Mouse (Mus musculus): ENCODE measurements at regions not wholly inside any gene's neighbourhood (a gene's known extent, or its start where the extent isn't known, plus 50 kb on each side); places are given as distances from the start of the nearest gene placed in this dataset.

DNA sequence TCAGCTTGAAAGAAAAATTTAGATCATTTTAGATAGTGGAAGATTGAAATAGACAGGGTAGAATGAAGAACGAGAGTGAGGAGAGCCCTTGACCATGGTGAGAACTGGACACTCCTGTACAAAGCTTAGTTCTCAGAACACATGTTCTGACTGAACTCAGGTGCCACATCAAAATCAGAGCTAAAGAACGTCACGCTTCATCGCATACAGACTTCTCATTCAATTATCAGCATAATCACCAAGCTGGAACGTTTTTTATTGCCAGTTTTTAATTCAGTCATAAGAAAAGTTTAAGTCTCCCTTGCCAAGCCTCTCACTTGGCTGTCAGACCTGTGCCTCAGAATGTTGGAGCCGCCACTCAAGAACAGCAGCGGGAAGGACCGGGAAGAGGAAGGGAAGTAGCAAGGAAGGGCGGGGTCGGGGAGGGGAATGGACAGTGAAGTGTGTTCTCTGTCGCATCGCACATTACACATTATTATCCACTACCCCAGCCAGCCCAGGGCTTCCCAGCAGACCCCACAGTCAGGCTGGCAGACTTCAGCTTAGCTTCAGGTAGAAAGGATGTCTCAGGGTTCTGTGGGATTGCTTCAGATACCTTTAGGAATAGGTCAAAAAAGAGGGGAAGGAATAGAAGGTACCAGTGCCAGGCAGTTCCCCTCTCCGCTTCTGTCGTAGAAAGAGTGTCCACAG lies 140.1 kb upstream of the Smim15 start:
- DNase-seq, result peak; percentile 23 to 27

DNA sequence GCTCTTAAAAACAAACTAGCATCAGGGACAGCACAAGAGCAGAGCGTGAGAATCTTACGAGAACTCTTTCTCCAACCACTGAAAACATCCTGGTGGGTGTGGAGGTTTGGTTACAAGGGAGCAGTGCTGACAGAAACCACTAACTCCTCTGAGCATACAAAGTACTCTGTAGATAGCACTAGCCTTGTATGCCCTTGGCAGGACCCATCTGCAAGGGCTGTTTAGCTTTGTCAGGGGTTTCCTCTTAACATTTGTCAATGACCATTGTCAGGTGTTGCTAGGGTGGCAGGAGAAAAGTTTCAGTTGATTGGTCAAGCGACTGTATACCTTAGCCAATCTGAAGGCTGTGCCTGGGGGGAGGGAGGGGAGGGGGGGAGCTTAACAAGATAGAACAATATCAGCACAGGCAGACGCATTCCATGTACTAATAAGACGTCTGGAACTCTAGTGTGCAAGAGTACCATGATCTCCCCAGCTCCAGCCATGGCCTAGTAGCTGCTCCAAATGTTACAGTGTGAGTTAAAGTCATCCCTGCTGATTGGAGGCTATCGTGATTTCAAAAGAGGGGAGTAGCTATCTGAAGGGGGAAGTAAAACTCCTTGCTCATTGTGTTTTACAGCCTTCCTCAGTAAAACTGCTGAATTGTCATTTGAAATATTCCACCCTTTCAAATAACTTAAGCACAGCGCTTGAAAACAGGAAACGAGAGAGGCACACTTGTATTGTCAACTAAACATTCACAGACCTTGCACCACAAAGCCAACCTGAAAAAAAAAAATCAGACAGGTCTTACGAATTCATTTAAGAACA lies 140.9 kb upstream of the Smim15 start:
- DNase-seq, result peak in 1 of 2 experiments; percentile 34

DNA sequence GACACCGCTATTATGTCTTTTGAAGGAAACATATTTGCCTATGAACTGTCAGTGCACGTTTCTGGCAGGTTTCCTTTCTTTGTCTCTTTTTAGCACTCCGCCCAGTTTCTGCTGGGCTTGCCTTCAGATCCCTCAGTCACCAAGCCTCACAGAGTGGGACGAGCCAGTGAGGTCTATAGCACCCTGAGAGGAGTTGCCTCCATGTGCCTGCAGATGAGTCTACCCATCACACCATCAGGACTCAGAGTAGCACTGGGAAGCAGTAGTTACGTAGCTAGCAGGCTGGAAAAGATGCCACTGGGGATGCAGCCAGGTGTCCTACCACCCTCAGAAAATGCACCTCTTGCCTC lies 141.5 kb upstream of the Smim15 start:
- DNase-seq, result no peak

DNA sequence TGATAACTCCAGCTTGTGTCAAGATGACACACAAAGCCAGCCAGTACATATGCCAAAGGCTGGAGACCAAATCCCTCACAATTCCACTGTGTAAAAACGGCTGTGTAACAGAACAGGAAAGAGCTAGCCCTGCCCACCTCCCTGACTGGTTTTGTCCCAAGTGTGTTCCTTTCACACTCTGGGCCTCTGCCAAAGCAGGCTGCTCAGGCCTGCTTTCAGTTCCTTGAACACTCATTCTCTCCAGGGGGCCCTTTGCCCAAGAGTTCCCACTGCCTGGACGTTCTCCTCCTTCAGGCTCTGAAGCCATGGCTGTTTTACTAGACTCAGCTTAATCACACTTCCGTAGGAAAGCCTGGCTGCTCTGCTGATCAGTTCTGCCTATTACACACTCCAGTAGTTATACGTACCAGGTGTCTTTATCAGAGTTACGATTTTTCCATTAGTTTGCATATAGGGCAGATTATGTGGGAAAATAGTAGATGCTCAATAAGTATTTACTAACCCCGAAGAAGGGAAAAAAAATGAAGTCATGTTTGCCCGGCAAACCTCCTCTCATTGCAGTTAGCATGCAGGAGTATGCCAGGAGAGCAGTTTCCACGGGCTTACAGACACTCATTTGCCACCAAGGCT lies 144.5 kb upstream of the Smim15 start:
- DNase-seq, result peak; percentile 40 to 65

DNA sequence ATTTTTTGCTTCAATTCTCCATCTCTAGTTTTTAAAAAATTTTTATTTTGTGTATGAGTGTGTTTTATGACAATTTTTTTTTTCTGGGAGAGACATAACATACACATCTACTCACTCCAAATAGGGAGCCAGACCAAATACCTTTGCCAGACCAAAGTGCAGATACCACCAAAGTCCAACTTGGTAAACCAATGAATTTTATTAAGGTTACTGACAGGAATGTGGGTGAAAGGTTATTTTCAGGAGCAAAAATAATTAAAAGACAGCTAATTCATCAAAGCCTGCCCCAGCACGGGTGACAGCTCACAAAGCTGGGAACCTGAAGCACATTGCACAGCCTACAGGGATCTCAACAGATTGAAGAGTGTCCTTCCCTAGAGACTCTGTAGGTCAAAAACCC lies 146.6 kb upstream of the Smim15 start:
- no peak for DNase-seq

DNA sequence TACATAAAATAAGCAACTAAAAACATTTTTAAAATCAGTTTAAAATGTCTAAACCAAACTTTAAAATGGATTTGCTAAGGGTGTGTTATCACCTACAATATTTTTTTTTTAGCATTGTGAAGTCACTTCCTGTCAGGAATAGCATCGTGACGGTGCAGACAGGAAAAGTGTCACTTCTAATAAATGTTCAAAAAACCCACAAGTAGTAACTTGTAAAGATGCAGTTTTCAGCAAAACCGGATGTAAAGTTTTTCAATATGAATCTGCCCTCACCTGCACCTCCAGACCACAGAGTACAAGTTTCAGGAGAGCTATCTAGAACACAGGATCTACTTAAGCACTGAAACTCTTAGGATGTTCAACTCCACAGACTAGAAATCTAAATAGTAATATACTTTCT lies 147.1 kb upstream of the Smim15 start:
- no peak for DNase-seq

DNA sequence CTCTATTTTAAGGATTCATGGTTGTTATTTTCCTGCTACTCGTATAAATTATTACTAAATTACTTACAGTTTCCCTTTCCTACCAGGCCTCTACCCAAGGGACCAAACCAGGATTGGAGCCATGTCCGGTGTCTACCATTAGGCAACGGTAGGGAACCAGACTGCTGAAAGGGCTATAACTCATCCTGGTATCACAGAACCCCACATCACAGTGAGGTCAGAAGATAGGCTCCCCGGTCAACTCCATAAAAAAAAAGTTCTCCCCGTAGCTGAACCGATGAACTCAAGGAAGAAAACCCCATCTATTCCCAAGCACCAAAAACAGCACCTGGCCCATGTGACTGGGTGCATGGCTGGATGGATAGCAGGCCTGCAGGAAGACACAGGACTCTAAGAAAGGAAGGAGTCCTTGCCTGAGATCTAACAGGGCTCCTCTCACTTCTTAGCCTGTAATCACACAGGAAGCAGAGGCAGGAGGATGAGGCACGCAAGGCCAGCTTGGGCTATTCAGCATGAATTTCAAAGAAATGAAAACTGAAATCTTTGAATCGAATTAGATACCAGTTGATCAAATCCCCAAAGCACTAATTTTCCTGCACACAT lies 150.6 kb upstream of the Smim15 start:
- DNase-seq, result no peak

DNA sequence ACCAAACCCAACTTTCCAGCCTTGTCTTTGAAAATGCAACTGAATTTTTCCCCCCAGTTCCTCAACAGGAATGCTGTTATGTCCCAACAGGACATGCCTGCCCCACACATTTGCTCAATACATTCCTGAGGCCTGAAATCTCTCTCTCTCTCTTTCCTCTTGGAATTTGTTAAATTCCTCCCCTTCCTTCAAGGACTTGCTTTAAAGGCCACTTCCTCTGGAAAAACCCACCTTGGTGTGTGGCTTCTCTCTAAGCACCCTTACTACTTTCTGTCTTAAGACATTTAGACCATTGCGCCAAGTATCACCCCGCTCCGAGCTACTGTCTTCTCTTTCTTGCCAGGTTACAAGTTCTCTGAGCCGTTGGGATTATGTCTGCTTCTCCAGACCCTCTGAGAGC lies 151.2 kb upstream of the Smim15 start:
- DNase-seq, result no peak

DNA sequence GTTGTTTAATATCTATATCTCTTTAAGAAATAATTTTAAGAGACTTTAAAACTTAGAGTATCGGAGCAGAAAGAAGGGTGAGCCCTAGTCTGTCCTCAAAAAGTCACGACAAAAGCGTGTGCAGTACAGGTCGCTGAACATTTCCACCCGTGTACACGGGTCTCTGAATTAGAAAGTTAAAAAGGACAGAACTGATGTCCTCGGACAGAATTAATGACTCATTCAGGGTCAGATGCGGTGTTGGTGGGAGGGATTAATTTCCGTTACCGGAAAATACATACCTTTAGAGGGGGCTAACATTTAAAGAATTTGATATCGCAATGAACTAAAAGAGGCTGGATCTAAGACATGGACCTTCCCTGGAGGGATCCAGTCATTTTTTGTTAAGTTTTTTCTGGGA lies 152.3 kb upstream of the Smim15 start:
- no peak for DNase-seq

DNA sequence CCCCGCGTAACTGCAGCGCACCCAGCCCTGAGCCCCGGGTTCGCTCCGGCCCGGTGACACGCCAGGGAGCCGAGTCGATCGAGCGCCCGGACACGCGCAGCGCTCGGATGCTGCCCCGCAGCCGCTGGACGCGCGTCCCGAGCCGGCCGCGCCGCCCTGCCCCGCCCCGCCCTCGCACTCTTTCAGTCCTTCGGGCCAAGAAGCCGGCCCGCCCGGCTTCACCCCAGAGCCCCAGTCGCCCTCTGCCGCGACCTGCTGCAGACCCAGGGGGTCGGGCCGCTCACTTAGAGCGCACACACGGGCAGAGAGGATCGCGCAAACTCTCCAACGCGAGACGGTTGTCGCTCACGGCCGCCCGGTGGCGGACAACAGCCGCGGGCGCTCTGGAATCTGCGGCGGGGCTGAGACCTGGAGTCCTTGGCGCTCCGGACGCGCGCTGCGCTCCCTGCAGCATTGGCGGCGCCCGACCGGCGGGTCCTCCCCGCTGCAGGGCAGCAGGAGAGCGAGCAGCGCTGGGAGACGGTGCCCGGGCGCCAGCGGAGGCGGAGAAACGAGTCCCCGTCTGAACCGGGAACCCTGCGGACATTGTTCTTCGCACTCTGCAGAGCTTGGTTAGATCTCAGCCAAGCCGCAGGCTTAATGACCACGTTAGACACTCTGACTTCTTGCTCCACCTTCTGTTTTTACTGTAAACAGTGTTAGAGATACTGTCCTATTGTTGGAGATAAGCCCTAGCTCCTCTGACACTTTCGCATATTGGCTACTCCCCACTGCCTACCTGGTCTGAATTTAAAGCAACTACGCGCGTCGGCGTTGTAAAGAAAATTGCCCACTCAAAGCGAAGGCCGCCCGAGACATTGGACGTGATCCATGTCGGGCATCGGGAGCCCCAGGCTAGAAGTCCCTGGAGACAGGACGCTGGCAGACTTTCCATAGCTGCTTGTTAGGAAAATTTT lies 153.1 kb upstream of the Smim15 start:
- DNase-seq, result peak; percentile 80 to 90

DNA sequence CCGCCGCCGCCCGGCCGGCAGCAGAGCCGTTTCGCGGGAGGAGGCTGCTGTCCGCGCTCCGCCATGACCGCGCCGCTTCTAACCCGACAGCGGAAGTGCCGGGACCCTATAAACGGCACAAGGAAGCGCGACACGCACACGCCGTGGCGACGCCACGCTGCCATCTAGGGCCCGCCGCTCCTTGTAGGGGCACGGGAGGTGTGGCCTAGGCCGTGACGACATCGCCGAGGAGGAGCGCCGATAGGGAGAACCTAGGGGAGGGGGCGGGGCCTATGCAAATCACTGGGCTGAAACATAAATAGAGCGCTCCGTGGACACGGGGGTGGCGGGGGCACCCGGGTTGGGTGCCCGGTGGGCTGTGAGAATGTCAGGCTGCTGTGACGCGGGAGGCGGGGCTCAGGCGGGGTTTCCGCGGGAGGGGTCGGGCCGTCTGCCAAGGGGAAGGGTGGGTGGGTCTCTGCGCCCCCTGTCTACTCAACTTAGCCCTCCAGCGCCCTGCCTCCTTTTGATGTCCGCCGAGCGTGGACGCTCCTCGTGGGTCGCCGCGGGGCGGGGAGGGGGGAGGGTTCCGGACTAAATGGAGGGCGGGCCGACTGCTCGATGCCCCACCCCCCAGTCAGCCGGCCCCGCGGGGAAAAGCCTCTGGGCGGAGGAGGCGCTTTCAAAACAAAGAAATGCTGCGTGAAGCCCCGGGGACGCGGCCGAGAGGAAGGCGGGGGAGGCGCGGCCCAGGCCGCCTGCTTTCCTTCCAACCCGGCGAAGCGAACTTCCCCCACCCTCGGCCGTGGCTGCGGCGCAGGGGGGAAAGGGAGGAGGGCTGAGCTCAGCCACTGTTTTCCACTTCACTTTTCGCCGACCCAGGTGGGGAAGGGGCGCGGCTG lies 154.0 kb upstream of the Smim15 start:
- peak; percentile 100 for DNase-seq

DNA sequence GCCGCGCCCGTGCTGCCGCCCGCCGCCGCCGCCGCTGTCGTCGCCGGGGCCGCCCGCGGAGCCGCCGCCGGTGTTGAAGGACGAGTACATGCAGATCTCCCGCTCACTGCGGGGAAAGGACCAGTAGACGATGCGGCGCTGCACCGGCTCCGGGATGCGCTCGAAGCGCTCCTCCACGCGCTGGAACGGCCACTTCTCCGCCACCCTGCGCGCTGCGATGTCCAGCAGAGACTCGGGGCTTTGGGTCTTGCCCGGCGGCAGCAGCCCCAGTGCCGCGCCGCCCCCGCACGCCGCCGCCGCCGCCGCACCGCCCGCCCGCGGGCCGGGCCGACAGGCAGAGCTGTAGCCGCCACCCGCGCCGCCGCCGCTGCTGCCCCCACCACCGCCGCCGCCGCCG lies 154.7 kb upstream of the Smim15 start:
- DNase-seq, result no peak

DNA sequence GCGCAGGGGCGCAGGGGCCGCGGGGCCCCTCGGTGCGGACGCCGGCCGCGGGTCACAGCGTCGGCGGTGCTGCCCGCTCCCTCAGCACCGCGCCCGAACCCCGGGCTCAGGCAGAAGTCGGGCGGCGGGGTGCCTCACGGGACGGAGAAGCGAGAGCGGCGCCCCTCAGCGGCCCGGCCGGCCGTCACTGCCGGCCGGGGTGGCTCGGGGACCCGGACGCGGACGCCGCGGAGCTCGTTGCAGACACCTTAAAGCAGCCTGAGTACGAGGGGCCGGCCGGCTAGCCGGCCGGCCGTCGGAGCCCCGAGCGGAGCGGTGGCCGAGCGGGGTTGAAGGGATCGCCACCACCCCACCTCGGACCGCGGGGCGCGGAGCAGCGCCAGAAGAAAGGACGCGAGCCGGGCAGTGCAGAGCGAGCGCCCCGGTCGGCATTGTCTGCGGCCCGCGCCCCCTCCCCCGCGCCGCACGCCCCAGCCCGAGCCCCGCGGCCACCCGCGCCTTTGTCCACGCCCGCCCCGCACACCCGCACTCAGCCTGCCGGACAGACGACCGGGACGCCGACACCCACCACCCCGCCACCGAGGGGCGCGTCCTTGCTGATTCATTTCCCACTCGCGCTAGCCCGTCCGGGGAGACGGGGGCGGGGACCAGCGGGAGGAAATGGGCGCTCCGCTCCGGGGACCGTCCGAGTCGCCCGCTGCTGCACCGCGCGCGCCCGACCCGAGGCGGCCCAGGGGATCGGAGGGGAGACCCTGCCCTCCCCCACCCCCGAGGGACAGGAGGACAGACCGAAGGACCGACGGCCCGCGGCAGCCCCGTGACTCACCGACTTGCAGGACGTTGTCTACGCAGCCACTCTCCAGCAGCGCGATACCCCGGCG lies 155.4 kb upstream of the Smim15 start:
- peak; percentile 75 to 84 for DNase-seq

DNA sequence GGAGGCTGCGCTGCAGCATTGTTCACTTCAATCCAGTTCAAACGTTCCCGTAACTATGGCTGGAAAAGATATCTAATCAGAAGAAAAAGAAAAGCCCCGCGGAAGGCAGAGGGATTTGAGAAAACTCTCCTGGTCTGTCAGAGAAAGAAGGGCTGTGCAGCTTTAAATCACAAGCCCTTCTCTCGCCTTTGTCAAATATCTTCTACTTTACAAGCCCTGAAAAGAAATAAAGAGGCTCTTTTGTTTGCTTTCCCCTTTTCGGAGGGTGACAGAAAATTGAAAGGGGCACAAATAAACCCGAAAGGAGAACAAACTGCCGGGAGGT lies 156.1 kb upstream of the Smim15 start:
- no peak for DNase-seq

DNA sequence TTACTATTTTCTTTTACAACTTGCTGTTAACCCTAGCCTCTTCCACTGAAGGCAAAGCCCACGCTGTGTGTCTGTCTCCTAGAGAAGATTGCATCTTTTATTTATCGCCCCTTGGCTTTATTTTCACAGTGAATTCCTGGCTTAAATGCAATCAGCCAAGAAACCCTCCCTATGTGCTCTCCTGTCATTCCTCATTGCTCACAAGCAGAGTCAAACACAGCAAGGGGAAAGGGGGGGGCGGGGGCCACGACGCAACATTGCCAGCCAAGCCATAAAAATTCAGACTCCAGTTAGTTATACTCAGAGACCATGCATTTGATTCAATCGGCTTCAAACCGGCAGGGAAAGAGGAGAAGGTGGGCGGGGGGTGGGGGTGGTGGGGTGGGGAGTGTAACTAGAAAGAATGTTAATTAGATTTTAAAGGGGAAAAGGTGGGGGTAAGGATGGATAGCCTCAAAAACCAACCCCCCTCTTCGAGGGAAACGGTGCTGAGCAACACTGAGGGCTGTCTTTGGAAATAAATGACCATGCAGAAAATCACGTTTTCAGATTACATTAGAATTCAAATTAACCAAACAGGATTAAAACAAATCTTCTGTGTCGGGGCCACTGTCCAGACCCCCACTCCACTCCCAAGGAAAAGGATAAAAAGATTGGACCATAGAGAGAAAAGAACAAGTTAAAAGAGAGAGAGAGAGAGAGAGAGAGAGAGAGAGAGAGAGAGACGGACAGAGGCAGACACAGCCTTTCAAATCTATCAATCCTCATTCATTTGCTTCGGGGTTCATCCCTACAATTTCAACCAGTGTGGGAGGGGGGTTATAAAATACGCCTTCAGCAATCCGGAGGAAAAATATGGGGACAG lies 156.6 kb upstream of the Smim15 start:
- peak; percentile 21 to 49 for DNase-seq

DNA sequence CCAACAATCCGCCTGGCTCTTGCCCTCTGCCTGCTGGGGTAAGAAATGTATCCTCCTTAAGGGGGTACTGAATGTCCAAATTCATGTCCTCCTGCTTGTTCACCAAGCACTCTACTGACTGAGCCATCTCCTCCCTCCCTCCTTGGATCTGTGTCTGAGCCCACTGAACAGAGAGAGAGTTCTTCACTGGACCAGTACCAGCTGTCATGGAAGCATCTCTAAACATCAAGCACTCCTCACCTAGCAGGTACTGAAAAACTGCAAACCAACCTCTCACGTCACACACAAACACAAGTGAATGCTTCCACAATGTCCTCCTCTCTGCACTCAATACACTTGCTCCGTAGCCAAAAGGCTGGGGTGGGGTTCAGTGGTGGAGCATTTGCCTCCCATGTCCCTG lies 159.4 kb upstream of the Smim15 start:
- no peak for DNase-seq

DNA sequence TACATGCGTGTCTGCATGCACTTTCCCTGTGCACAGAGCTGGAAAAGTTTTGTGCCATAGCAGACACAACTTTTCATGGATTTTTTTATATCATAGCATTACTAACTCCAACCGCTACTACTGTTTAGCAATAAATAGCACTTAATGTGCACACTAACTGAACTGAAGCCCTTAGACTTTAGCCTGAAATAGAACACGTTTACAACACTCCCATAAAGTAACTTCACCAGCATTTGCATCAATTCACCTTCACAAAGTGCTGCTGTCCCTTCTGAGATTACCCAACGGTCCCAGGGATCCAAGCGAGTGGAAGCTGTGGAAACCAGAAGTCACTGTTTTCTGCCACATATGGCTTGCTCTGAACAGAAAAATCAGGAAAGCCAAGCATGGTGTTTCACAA lies 161.9 kb upstream of the Smim15 start:
- DNase-seq, result no peak

DNA sequence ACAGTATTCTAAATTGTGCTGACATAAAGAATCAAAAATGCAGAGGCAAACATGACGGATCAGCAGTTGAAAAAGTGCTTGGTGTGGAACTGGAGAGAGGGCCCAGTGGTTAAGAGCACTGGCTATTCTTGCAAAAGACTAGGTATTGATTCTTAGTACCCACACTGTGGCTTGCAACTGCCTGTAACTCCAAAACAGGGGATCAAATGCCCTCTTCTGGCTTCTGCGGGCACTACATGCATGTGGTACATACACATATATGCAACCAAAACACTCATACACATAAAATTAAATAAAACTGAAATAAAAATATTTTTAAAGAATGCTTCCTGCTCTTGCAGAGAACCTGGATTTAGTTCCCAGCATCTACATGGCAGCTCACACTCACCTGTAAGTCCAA lies 163.7 kb upstream of the Smim15 start:
- DNase-seq, result no peak

DNA sequence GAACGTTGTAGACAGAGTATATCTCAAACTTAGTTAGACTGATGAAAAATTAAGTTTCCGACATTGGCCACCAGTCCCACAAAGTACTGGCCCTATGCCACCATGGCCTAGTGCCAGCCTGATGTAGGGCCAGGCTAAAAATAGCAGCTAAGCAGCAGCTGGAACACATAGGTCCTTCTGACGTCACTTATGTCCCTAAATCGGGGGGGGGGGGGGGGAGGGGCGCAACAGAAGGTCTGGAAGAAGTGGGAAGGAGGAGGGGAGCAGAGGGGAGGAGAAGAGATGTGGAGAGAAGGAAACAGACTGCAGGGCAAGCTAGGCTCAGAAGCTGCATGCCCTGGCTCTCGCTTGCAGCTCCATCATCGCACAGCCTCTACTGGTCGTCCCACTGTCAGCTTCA lies 164.7 kb upstream of the Smim15 start:
- DNase-seq, result peak; percentile 84 to 89

DNA sequence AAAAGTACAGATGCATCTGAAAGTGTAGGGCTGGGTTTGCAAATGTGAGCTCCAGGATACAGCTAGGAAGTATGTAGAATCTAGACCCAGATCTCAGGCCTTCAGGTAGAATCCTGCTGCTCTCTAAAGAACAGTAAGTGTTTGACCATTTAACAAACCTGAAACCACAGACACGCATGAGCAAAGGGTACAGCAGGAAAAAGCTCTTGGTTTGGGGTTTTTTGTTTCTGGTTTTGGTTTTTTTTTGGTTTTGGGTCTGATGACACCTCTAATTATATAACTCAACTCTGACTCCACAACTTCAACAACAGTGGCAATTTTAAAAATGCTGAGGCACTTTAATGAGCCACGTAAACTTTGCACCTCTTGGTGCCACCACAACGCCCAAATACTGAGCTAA lies 165.3 kb upstream of the Smim15 start:
- DNase-seq, result no peak
